Mouse (Mus musculus): ENCODE measurements around the gene Grm8. TPM values are rescaled to one million over a fixed set of nuclear protein-coding genes. Genes with fewer than 3 reads are reported as not detected.

Gene Grm8
- total and polyA plus RNA-seq, 3 experiments, result 0.42 to 0.52 TPM; not detected in 1

- Histone ChIP-seq H3K27me3 (ENCODE audit: control insufficient read depth in 1 of 2, insufficient read depth in 2 of 2, low read length in 2 of 2) (no peaks in the 10 kb centered on the region), H3K79me2 (ENCODE audit: control insufficient read depth, insufficient read depth, low read length, poor library complexity) (no peaks in the 10 kb centered on the region), H3K36me3 (ENCODE audit: control insufficient read depth in 1 of 2, insufficient read depth in 2 of 2, low read length in 2 of 2) (no peaks in the 10 kb centered on the region), H3K4me3 (ENCODE audit: control insufficient read depth in 1 of 2, insufficient read depth in 1 of 2, low read depth in 2 of 2, low read length in 2 of 2) (no peak overlapping the region), H3K27ac (ENCODE audit: control insufficient read depth, low read depth, low read length) (no peak overlapping the region), H3K9ac (ENCODE audit: control insufficient read depth, low read depth, low read length, poor library complexity, severe bottlenecking) (no peak overlapping the region), H3K9me3 (replicated peaks; ENCODE audit: insufficient read depth, low read length) (no peaks in the 10 kb centered on the region), H3K4me1 (ENCODE audit: control insufficient read depth in 1 of 2, insufficient read depth in 2 of 2, low read length in 2 of 2) (no peaks in the 10 kb centered on the region)
- TF ChIP-seq POLR2A (IDR thresholded peaks at IDR 0.05; ENCODE audit: control insufficient read depth in 1 of 2, insufficient read depth in 1 of 2, low read depth in 1 of 2, low read length in 2 of 2, poor library complexity in 1 of 2) (no peak), TBP (IDR thresholded peaks at IDR 0.05; ENCODE audit: low read depth, low read length) (no peak), HCFC1 (IDR thresholded peaks at IDR 0.05; ENCODE audit: low read depth, low read length) (no peak), TCF12 (IDR thresholded peaks at IDR 0.05; ENCODE audit: low read depth, low read length) (no peak), MAX (IDR thresholded peaks at IDR 0.05; ENCODE audit: low read length) (no peak), ZMIZ1 (IDR thresholded peaks at IDR 0.05; ENCODE audit: low read depth, low read length) (no peak)
- no peak for DNase-seq (ENCODE audit: low read depth, low spot score)
Observed at GRCm38 (mm10) chr6:27262611-27263010, 872.4 kb downstream of the Grm8 start.

- H3K9me3 ChIP-seq (replicated peaks; ENCODE audit: insufficient read depth, low read length), result no peaks in the 10 kb centered on the region
- no peaks in the 10 kb centered on the region for H3K79me2 ChIP-seq (ENCODE audit: control insufficient read depth, insufficient read depth, low read length, poor library complexity)
- TF ChIP-seq HCFC1 (IDR thresholded peaks at IDR 0.05; ENCODE audit: low read depth, low read length) (no peak), JUND (IDR thresholded peaks at IDR 0.05; ENCODE audit: low read depth, low read length) (no peak), ELF1 (IDR thresholded peaks at IDR 0.05; ENCODE audit: low read depth, low read length) (no peak), CHD2 (IDR thresholded peaks at IDR 0.05; ENCODE audit: low read length) (no peak), MEF2A (IDR thresholded peaks at IDR 0.05; ENCODE audit: extremely low read depth, insufficient replicate concordance, low read depth, low read length, poor library complexity, severe bottlenecking) (no peak), CTCF (IDR thresholded peaks at IDR 0.05 in 2 of 3, conservative IDR thresholded peaks at IDR 0.05 in 1 of 3; ENCODE audit: control insufficient read depth in 1 of 3, insufficient read depth in 1 of 3, low read depth in 2 of 3, low read length in 3 of 3, poor library complexity in 1 of 3, severe bottlenecking in 1 of 3) (no peak), TCF12 (IDR thresholded peaks at IDR 0.05; ENCODE audit: low read depth, low read length) (no peak), NRF1 (IDR thresholded peaks at IDR 0.05; ENCODE audit: insufficient read depth, low read depth, low read length, poor library complexity, severe bottlenecking) (no peak), RCOR1 (IDR thresholded peaks at IDR 0.05; ENCODE audit: low read depth, low read length) (no peak), GATA1 (IDR thresholded peaks at IDR 0.05; ENCODE audit: low read depth, low read length) (no peak), BHLHE40 (IDR thresholded peaks at IDR 0.05; ENCODE audit: borderline replicate concordance, low read depth, low read length) (no peak), SIN3A (IDR thresholded peaks at IDR 0.05; ENCODE audit: low read length) (no peak)
- no peak overlapping the region for H3K4me3 ChIP-seq (ENCODE audit: control insufficient read depth in 1 of 2, insufficient read depth in 1 of 2, low read depth in 2 of 2, low read length in 2 of 2)
- no peak for DNase-seq (ENCODE audit: low read depth, low spot score)
- no peak overlapping the region for H3K9ac ChIP-seq (ENCODE audit: control insufficient read depth, low read depth, low read length, poor library complexity, severe bottlenecking)
- H3K27ac ChIP-seq (ENCODE audit: control insufficient read depth, low read depth, low read length), result no peak overlapping the region
- H3K4me1 ChIP-seq (ENCODE audit: control insufficient read depth in 1 of 2, insufficient read depth in 2 of 2, low read length in 2 of 2), result no peaks in the 10 kb centered on the region
- no peaks in the 10 kb centered on the region for H3K36me3 ChIP-seq (ENCODE audit: control insufficient read depth in 1 of 2, insufficient read depth in 2 of 2, low read length in 2 of 2)
- H3K27me3 ChIP-seq (ENCODE audit: control insufficient read depth in 1 of 2, insufficient read depth in 2 of 2, low read length in 2 of 2), result no peaks in the 10 kb centered on the region
Observed at GRCm38 (mm10) chr6:27240416-27240815, 894.6 kb downstream of the Grm8 start.

Data from MEL (cell line).